In genomic region chr16:45984610-45985606, GRCm38 (mm10) we compare ENCODE assay signal across 10 mouse cellular contexts. TPM values are rescaled to one million over a fixed set of nuclear protein-coding genes. Genes with fewer than 3 reads are reported as not detected.
DNase-seq lines count a peak whose midpoint lies in the region; ATAC-seq lines count a peak whose summit lies in the region.
"Had no signal": no experiment of that assay in that cellular context is flagged by ENCODE, and none has a peak within 500 bp of the region (broad histone marks: within the 10 kb centered on the region; RNA-seq: fewer than 3 reads in every experiment).

No protein-coding gene starts in this region.

- ATAC-seq in heart, embryonic 11.5 days (replicated peaks; ENCODE audit: insufficient number of reproducible peaks, low FRiP score, low TSS enrichment): no peak
- ATAC-seq in liver, embryonic 11.5 days (replicated peaks; ENCODE audit: low FRiP score): peak; percentile 68

- no peak overlapping the region for H3K4me3 ChIP-seq in heart, embryonic 11.5 days (ENCODE audit: low read depth, low read length)
- no peak overlapping the region for H3K4me3 ChIP-seq in liver, embryonic 11.5 days (ENCODE audit: low read depth, low read length)

- H3K4me2 ChIP-seq in heart, embryonic 11.5 days: no peak overlapping the region
- H3K4me2 ChIP-seq in liver, embryonic 11.5 days: no peak overlapping the region
- H3K4me2 ChIP-seq: lung, embryonic 14.5 days had no signal

- DNase-seq in heart, postnatal 4 days: peak; percentile 35
- peak; percentile 8 for DNase-seq in gastrocnemius, postnatal 14 days
- no peak for DNase-seq in liver, embryonic 11.5 days (ENCODE audit: low spot score)
- peak; percentile 27 for DNase-seq in skeletal muscle tissue, adult 2 months (ENCODE audit: low read depth, low spot score)
- no peak for DNase-seq in adrenal gland, adult 8-10 months
- no peak for DNase-seq in urinary bladder, postnatal 36 days (ENCODE audit: low spot score in 2 of 2)
- no peak for DNase-seq in urinary bladder, postnatal 14 days (ENCODE audit: low spot score)
- DNase-seq: kidney, postnatal 36 days; lung, embryonic 14.5 days had no signal

- H3K9ac ChIP-seq in heart, embryonic 11.5 days (ENCODE audit: low read depth, low read length): no peak overlapping the region
- no peak overlapping the region for H3K9ac ChIP-seq in liver, embryonic 11.5 days (ENCODE audit: low read depth, low read length)
- H3K9ac ChIP-seq: lung, embryonic 14.5 days had no signal

- no peaks in the 10 kb centered on the region for H3K27me3 ChIP-seq in heart, embryonic 11.5 days (ENCODE audit: control insufficient read depth, insufficient read depth, low read length)
- no peaks in the 10 kb centered on the region for H3K27me3 ChIP-seq in liver, embryonic 11.5 days (replicated peaks; ENCODE audit: control insufficient read depth, insufficient read depth, low read length)

- no peaks in the 10 kb centered on the region for H3K36me3 ChIP-seq in heart, embryonic 11.5 days (ENCODE audit: control insufficient read depth, insufficient read depth, low read length)
- no peaks in the 10 kb centered on the region for H3K36me3 ChIP-seq in liver, embryonic 11.5 days (ENCODE audit: control insufficient read depth, insufficient read depth, low read length)

- H3K4me1 ChIP-seq in heart, embryonic 11.5 days (ENCODE audit: control insufficient read depth, insufficient read depth, low read length): no peaks in the 10 kb centered on the region
- H3K4me1 ChIP-seq in liver, embryonic 11.5 days (replicated peaks; ENCODE audit: control insufficient read depth, insufficient read depth, low read length): no peaks in the 10 kb centered on the region

- WGBS in heart, embryonic 11.5 days (ENCODE audit: insufficient replicate concordance): 73% methylated on average over 4 of the region's 4 CpGs
- 60% methylated on average over 4 of the region's 4 CpGs for WGBS in liver, embryonic 11.5 days

- intact Hi-C loops in gastrocnemius, postnatal 14 days (cut with DNase I; ENCODE audit: low total_unique reads): no loop called here

- H3K27ac ChIP-seq in heart, embryonic 11.5 days (ENCODE audit: low read depth, low read length): no peak overlapping the region
- H3K27ac ChIP-seq in liver, embryonic 11.5 days (ENCODE audit: low read depth, low read length): peak overlapping the region; percentile 61

- no peaks in the 10 kb centered on the region for H3K9me3 ChIP-seq in heart, embryonic 11.5 days (replicated peaks; ENCODE audit: control insufficient read depth, low read length)
- H3K9me3 ChIP-seq in liver, embryonic 11.5 days (ENCODE audit: control insufficient read depth, low read length): no peaks in the 10 kb centered on the region

RNA-seq across cellular contexts. Expression of gene Plcxd2, which starts 25.1 kb away (rescaled TPM):
- total RNA-seq in heart, postnatal 4 days (2021): under 1 TPM; 0.45 to 0.50 TPM
- 0.49 and 0.83 TPM in 2 replicates for polyA plus RNA-seq in heart, embryonic 11.5 days (2014; fragmentation: Nextera tagmentation; extraction: Ambion mirVana)
- under 1 TPM; 0.33 to 0.43 TPM for total RNA-seq in gastrocnemius, postnatal 14 days (2021)
- polyA plus RNA-seq in liver, embryonic 11.5 days (2014; fragmentation: Nextera tagmentation; extraction: Ambion mirVana): 3.5 and 3.8 TPM in 2 replicates
- 1 to 10 TPM in 1 of 4 experiments, under 1 TPM in 3; 0.59 to 2.6 (median 0.85) TPM for total RNA-seq in adrenal gland, adult 8-10 months (2022)

RNA-seq across cellular contexts. Expression of gene Phldb2, which starts 31.5 kb away (rescaled TPM):
- 10 to 100 TPM; 87.3 to 88.9 TPM for total RNA-seq in heart, postnatal 4 days (2021)
- 37.3 and 38.2 TPM in 2 replicates for polyA plus RNA-seq in heart, embryonic 11.5 days (2014; fragmentation: Nextera tagmentation; extraction: Ambion mirVana)
- total RNA-seq in gastrocnemius, postnatal 14 days (2021): 10 to 100 TPM; 17.3 to 19.3 TPM
- 24.3 and 25.9 TPM in 2 replicates for polyA plus RNA-seq in liver, embryonic 11.5 days (2014; fragmentation: Nextera tagmentation; extraction: Ambion mirVana)
- total RNA-seq in adrenal gland, adult 8-10 months (2022): 10 to 100 TPM; 29.4 to 56.4 (median 41.4) TPM

Comparison
In these comparisons a context has a peak if more than half of its experiments do, and no peak if none do; other contexts are left out.
1. DNase-seq: peak in heart, postnatal 4 days (single experiment), gastrocnemius, postnatal 14 days (single experiment) and skeletal muscle tissue, adult 2 months (single experiment); none in liver, embryonic 11.5 days (single experiment), adrenal gland, adult 8-10 months (single experiment), urinary bladder, postnatal 36 days (0 of 2) and urinary bladder, postnatal 14 days (single experiment).